Mouse (Mus musculus) liver, adult 2 months (tissue): ENCODE data around the gene Tmprss2.

Experiments used
- CTCF ChIP-seq: fragments of 200-500 bp; IDR thresholded peaks from 2 replicates; pipeline ENCODE4 v1.5.1; 2011; ENCODE audit warnings: low read depth, low read length, control low read depth
- POLR2A ChIP-seq: fragments of 200-500 bp; IDR thresholded peaks from 2 replicates; pipeline ENCODE4 v1.6.1; 2011; ENCODE audit warnings: low read length, control low read depth; ENCODE audit not compliant: insufficient read depth; ENCODE audit errors: extremely low read depth

DNA sequence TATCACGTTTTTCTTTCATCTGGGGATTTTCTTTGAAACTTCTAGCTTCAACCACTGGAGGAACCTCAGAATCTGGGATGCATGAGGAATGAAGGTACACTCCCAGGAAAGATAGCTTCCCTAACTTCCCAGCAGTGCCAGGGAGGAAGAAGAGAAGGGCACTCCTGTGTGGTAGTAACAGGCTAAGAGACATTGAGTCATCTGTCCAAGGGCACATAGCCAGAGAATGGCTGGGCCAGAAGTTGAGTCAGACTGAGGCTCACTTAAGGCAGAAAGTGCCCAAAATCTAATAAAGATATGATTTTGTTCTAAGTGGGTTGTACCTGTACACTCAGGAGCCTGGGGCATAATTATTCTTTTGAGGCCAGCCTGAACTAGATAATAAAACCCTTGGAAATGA is 41.6 kb downstream of the Tmprss2 start:
- TF ChIP-seq CTCF (no peak), POLR2A (no peak)
